Mouse (Mus musculus) thymus, adult 2 months (tissue): Measurements from ENCODE around the gene Pde2a. TPM values are rescaled to one million over a fixed set of nuclear protein-coding genes. Genes with fewer than 3 reads are reported as not detected.

Experiments
- DNase-seq: peaks from one replicate; pipeline ENCODE4 v3.0.0; 2021
- H3K27ac ChIP-seq: fragments of 200-500 bp; 2 replicates; pipeline ENCODE4 v1.5.1; 2012; ENCODE audit warnings: low read length, control low read depth; ENCODE audit not compliant: control insufficient read depth, insufficient read depth
- H3K27me3 ChIP-seq: fragments of 200-500 bp; 2 replicates; pipeline ENCODE4 v1.6.1; 2012; ENCODE audit warnings: mild to moderate bottlenecking, low read length, moderate library complexity, mixed read lengths; ENCODE audit not compliant: control insufficient read depth, insufficient read depth
- H3K36me3 ChIP-seq: fragments of 200-500 bp; 2 replicates; pipeline ENCODE4 v1.6.1; 2012; ENCODE audit warnings: mild to moderate bottlenecking, low read length, moderate library complexity; ENCODE audit not compliant: control insufficient read depth, insufficient read depth
- H3K4me1 ChIP-seq: fragments of 200-500 bp; replicated peaks from 2 replicates; pipeline ENCODE4 v1.6.1; 2012; ENCODE audit warnings: low read length; ENCODE audit not compliant: control insufficient read depth, insufficient read depth
- H3K4me3 ChIP-seq: fragments of 200-500 bp; 2 replicates; pipeline ENCODE4 v1.5.1; 2012; ENCODE audit warnings: mild to moderate bottlenecking, low read length, control low read depth, moderate library complexity; ENCODE audit not compliant: control insufficient read depth, insufficient read depth
- CTCF ChIP-seq: fragments of 200-500 bp; IDR thresholded peaks from 2 replicates; pipeline ENCODE4 v1.5.1; 2012; ENCODE audit warnings: mild to moderate bottlenecking, control low read depth, low read length, moderate library complexity, borderline replicate concordance; ENCODE audit not compliant: control insufficient read depth, poor library complexity, insufficient read depth; ENCODE audit errors: extremely low read depth
- POLR2A ChIP-seq: fragments of 200-500 bp; IDR thresholded peaks from 2 replicates; pipeline ENCODE4 v1.6.1; 2012; ENCODE audit warnings: mild to moderate bottlenecking, low read length, control low read depth, moderate library complexity; ENCODE audit not compliant: control insufficient read depth, poor library complexity, insufficient read depth; ENCODE audit errors: extremely low read depth
- WGBS: fragments of 180-500 bp; shearing (Covaris S2); methylation state at CpG from one replicate; pipeline ENCODE4 v1.1.7; 2018; 5-methylcytosine and 5-hydroxymethylcytosine counted together
- polyA plus RNA-seq: library from polyadenylated mRNA; depleted of rRNA; stranded (reverse); fragments of >200 nt; gene quantifications from 2 replicates; pipeline ENCODE4 v1.2.3, GENCODE M21; 2012

The Pde2a gene
- polyA plus RNA-seq, 1 experiment = 12.0 TPM

- Histone ChIP-seq H3K27ac (no peak overlapping the region), H3K4me3 (no peak overlapping the region), H3K27me3 (no peaks in the 10 kb centered on the region), H3K4me1 (peaks cover 6% of the 10 kb centered on the region), H3K36me3 (no peaks in the 10 kb centered on the region)
- TF ChIP-seq POLR2A (no peak), CTCF (no peak)
- 91% methylated on average over 10 of the region's 10 CpGs for WGBS
- DNase-seq = no peak
Observed at GRCm38 (mm10) chr7:101535102-101535501, 113.6 kb downstream of the Pde2a start.

- TF ChIP-seq CTCF (no peak), POLR2A (no peak)
- Histone ChIP-seq H3K27me3 (no peaks in the 10 kb centered on the region), H3K36me3 (no peaks in the 10 kb centered on the region), H3K27ac (no peak overlapping the region), H3K4me3 (no peak overlapping the region), H3K4me1 (peaks cover 6% of the 10 kb centered on the region)
- no peak for DNase-seq
- 93% methylated on average over 5 of the region's 5 CpGs for WGBS
Observed at GRCm38 (mm10) chr7:101535517-101535916, 114.0 kb downstream of the Pde2a start.

GRCm38 (mm10) chr7:101537541-101537940 lies 116.0 kb downstream of the Pde2a start:
- Histone ChIP-seq H3K27me3 (no peaks in the 10 kb centered on the region), H3K4me1 (peaks cover 6% of the 10 kb centered on the region), H3K4me3 (no peak overlapping the region), H3K27ac (no peak overlapping the region), H3K36me3 (no peaks in the 10 kb centered on the region)
- 38% methylated on average over 8 of the region's 8 CpGs for WGBS
- TF ChIP-seq POLR2A = no peak
- TF ChIP-seq CTCF = no peak
- DNase-seq = no peak

GRCm38 (mm10) chr7:101538141-101538933 lies 116.8 kb downstream of the Pde2a start:
- Histone ChIP-seq H3K4me1 (peaks cover 6% of the 10 kb centered on the region), H3K27ac (no peak overlapping the region), H3K27me3 (no peaks in the 10 kb centered on the region), H3K4me3 (no peak overlapping the region), H3K36me3 (no peaks in the 10 kb centered on the region)
- no peak for TF ChIP-seq CTCF
- no peak for TF ChIP-seq POLR2A
- 17% methylated on average over 14 of the region's 14 CpGs for WGBS
- DNase-seq = peak; percentile 33

GRCm38 (mm10) chr7:101539774-101540173 lies 118.3 kb downstream of the Pde2a start:
- no peaks in the 10 kb centered on the region for H3K27me3 ChIP-seq
- no peak overlapping the region for H3K4me3 ChIP-seq
- no peak for DNase-seq
- no peak overlapping the region for H3K27ac ChIP-seq
- no peaks in the 10 kb centered on the region for H3K36me3 ChIP-seq
- WGBS = 92% methylated on average over 9 of the region's 9 CpGs
- no peak for TF ChIP-seq POLR2A
- TF ChIP-seq CTCF = no peak
- peaks cover 6% of the 10 kb centered on the region for H3K4me1 ChIP-seq

GRCm38 (mm10) chr7:101540684-101541083 lies 119.2 kb downstream of the Pde2a start:
- no peak overlapping the region for H3K4me3 ChIP-seq
- H3K27ac ChIP-seq = no peak overlapping the region
- H3K4me1 ChIP-seq = peaks cover 6% of the 10 kb centered on the region
- no peaks in the 10 kb centered on the region for H3K27me3 ChIP-seq
- WGBS = 17% methylated on average over 5 of the region's 5 CpGs
- no peak for DNase-seq
- no peaks in the 10 kb centered on the region for H3K36me3 ChIP-seq
- no peak for TF ChIP-seq CTCF
- TF ChIP-seq POLR2A = no peak

GRCm38 (mm10) chr7:101541132-101541531 lies 119.6 kb downstream of the Pde2a start:
- DNase-seq = peak; percentile 69
- no peaks in the 10 kb centered on the region for H3K36me3 ChIP-seq
- TF ChIP-seq POLR2A (no peak), CTCF (peak; percentile 50; the same call in 1 of the 2 replicates)
- 6% methylated on average over 11 of the region's 11 CpGs for WGBS
- H3K27me3 ChIP-seq = no peaks in the 10 kb centered on the region
- H3K27ac ChIP-seq = no peak overlapping the region
- H3K4me1 ChIP-seq = peaks cover 6% of the 10 kb centered on the region
- no peak overlapping the region for H3K4me3 ChIP-seq

GRCm38 (mm10) chr7:101541734-101542133 lies 120.2 kb downstream of the Pde2a start:
- Histone ChIP-seq H3K27ac (no peak overlapping the region), H3K4me3 (no peak overlapping the region), H3K4me1 (peaks cover 6% of the 10 kb centered on the region), H3K27me3 (no peaks in the 10 kb centered on the region), H3K36me3 (no peaks in the 10 kb centered on the region)
- WGBS = 96% methylated on average over 10 of the region's 10 CpGs
- no peak for TF ChIP-seq CTCF
- no peak for TF ChIP-seq POLR2A
- no peak for DNase-seq
